Mouse (Mus musculus) CH12.LX (cell line): ENCODE measurements at regions not wholly inside any gene's neighbourhood (a gene's known extent, or its start where the extent isn't known, plus 50 kb on each side); places are given as distances from the start of the nearest gene placed in this dataset.

Source experiments
- DNase-seq: peaks from one replicate; pipeline ENCODE4 v3.0.0-alpha.2; 2013; ENCODE audit errors: extremely low read depth
- H3K27ac ChIP-seq: 2 replicates; pipeline ENCODE4 v1.5.1; 2012; ENCODE audit warnings: low read depth, mild to moderate bottlenecking, control low read depth, moderate library complexity; ENCODE audit not compliant: insufficient read depth
- H3K27me3 ChIP-seq: replicated peaks from 2 replicates; pipeline ENCODE3; 2012; ENCODE audit warnings: inconsistent platforms
- H3K36me3 ChIP-seq, 2 experiments: replicated peaks in 1 of 2; 2 replicates each; pipeline versions ENCODE3 to v1.6.1; 2012; ENCODE audit warnings: inconsistent platforms in 1 of 2, low read length in 1 of 2, mild to moderate bottlenecking in 1 of 2, mixed read lengths in 1 of 2, moderate library complexity in 1 of 2; ENCODE audit not compliant: control insufficient read depth in 1 of 2, insufficient read depth in 1 of 2
- H3K4me1 ChIP-seq, 2 experiments: 2 replicates each; pipeline ENCODE4 v1.6.1; 2012; ENCODE audit warnings: inconsistent platforms in 1 of 2, moderate library complexity in 1 of 2; ENCODE audit not compliant: insufficient read depth in 2 of 2, control insufficient read depth in 1 of 2
- H3K4me2 ChIP-seq: 2 replicates; pipeline ENCODE4 v1.6.1; 2012; ENCODE audit warnings: low read depth, mild to moderate bottlenecking, control low read depth; ENCODE audit not compliant: poor library complexity, insufficient read depth, severe bottlenecking
- H3K4me3 ChIP-seq, 3 experiments: fragments of 150-350 bp in 1 of 3; sonication (generic) in 1 of 3; replicated peaks in 1 of 3; 2 replicates each; pipeline versions ENCODE3 to v1.5.1; 2011 to 2012; ENCODE audit warnings: low read depth in 2 of 3, low read length in 2 of 3, mild to moderate bottlenecking in 2 of 3, moderate library complexity in 2 of 3, control low read depth in 1 of 3, improper control_type of control experiment in 1 of 3, inconsistent platforms in 1 of 3, mixed read lengths in 1 of 3; ENCODE audit not compliant: poor library complexity in 1 of 3
- H3K79me2 ChIP-seq: replicated peaks from 2 replicates; pipeline ENCODE4 v1.6.1; 2012; ENCODE audit warnings: mild to moderate bottlenecking, moderate library complexity; ENCODE audit not compliant: control insufficient read depth, poor library complexity, insufficient read depth, severe bottlenecking; ENCODE audit errors: extremely low read depth
- H3K9ac ChIP-seq: 2 replicates; pipeline ENCODE4 v1.6.1; 2012; ENCODE audit warnings: low read depth, mild to moderate bottlenecking, control low read depth, moderate library complexity; ENCODE audit not compliant: insufficient read depth
- H3K9me3 ChIP-seq: replicated peaks from 2 replicates; pipeline ENCODE3; 2012; ENCODE audit warnings: low read length, inconsistent platforms, mixed read lengths
- BHLHE40 ChIP-seq: IDR thresholded peaks from 2 replicates; pipeline ENCODE4 v1.6.1; 2011; ENCODE audit warnings: mild to moderate bottlenecking, low read depth, low read length, improper control_type of control experiment
- HCFC1 ChIP-seq: IDR thresholded peaks from 2 replicates; pipeline ENCODE4 v1.6.1; 2012; ENCODE audit warnings: low read depth, mild to moderate bottlenecking, inconsistent platforms, low read length, improper control_type of control experiment
- JUN ChIP-seq: IDR thresholded peaks from 2 replicates; pipeline ENCODE4 v1.6.1; 2011; ENCODE audit warnings: low read depth, mild to moderate bottlenecking, low read length, improper control_type of control experiment, moderate library complexity; ENCODE audit not compliant: insufficient read depth
- JUND ChIP-seq: conservative IDR thresholded peaks from 2 replicates; pipeline ENCODE4 v1.6.1; 2011; ENCODE audit warnings: low read depth, low read length, improper control_type of control experiment
- MAFK ChIP-seq: IDR thresholded peaks from 2 replicates; pipeline ENCODE4 v1.6.1; 2011; ENCODE audit warnings: low read length, improper control_type of control experiment; ENCODE audit not compliant: insufficient replicate concordance
- MAZ ChIP-seq: IDR thresholded peaks from 2 replicates; pipeline ENCODE4 v1.6.1; 2012; ENCODE audit warnings: low read depth, mild to moderate bottlenecking, inconsistent platforms, low read length, improper control_type of control experiment, moderate library complexity
- MXI1 ChIP-seq: IDR thresholded peaks from 2 replicates; pipeline ENCODE4 v1.6.1; 2011; ENCODE audit warnings: mild to moderate bottlenecking, low read depth, low read length, improper control_type of control experiment
- PAX5 ChIP-seq: IDR thresholded peaks from 2 replicates; pipeline ENCODE4 v1.6.1; 2012; ENCODE audit warnings: low read length, inconsistent platforms, mixed read lengths
- POLR2A ChIP-seq: IDR thresholded peaks from 2 replicates; pipeline ENCODE4 v1.6.1; 2011; ENCODE audit warnings: low read depth, mild to moderate bottlenecking, improper control_type of control experiment, low read length
- TBP ChIP-seq: conservative IDR thresholded peaks from 2 replicates; pipeline ENCODE4 v1.6.1; 2011; ENCODE audit warnings: low read depth, low read length, improper control_type of control experiment
- UBTF ChIP-seq: IDR thresholded peaks from 2 replicates; pipeline ENCODE4 v1.6.1; 2012; ENCODE audit warnings: low read depth, mild to moderate bottlenecking, inconsistent platforms, low read length, improper control_type of control experiment, moderate library complexity
- ZKSCAN1 ChIP-seq: IDR thresholded peaks from 2 replicates; pipeline ENCODE4 v1.6.1; 2012; ENCODE audit warnings: low read depth, inconsistent platforms, low read length, improper control_type of control experiment, borderline replicate concordance
- ZNF384 ChIP-seq: IDR thresholded peaks from 2 replicates; pipeline ENCODE4 v1.6.1; 2012; ENCODE audit warnings: low read depth, low read length, improper control_type of control experiment, inconsistent platforms
- dilution Hi-C: fragments of 300-500 bp; cut with MboI; formaldehyde crosslinking; loops from 2 replicates; pipeline ENCODE4 v1.14.3; 2020; ENCODE audit warnings: low sequenced_read_pairs; ENCODE audit not compliant: extremely low pct_unique_long_range_greater_than_20kb, extremely low pct_ligation_motif_present
- in situ Hi-C: fragments of 300-500 bp; cut with MboI; formaldehyde crosslinking; loops from 3 replicates; pipeline ENCODE4 v1.14.3; 2019; ENCODE audit warnings: low sequenced_read_pairs, low pct_ligation_motif_present, low pct_unique_long_range_greater_than_20kb, mixed read lengths

GRCm38 (mm10) chr10:98542072-98542471 is 372.1 kb upstream of the Atp2b1 start:
- no peak overlapping the region for H3K9ac ChIP-seq
- dilution Hi-C loops = no loop called here
- TF ChIP-seq MAZ = no peak
- TF ChIP-seq PAX5 = no peak
- TF ChIP-seq TBP = no peak
- no peak for TF ChIP-seq JUND
- no peak for TF ChIP-seq HCFC1
- no peak for TF ChIP-seq POLR2A
- no peak for TF ChIP-seq MAFK
- H3K27me3 ChIP-seq = no peaks in the 10 kb centered on the region
- no peak overlapping the region for H3K4me3 ChIP-seq
- H3K9me3 ChIP-seq = no peaks in the 10 kb centered on the region
- no peak for DNase-seq
- in situ Hi-C loops = no loop called here
- no peak overlapping the region for H3K4me2 ChIP-seq
- H3K4me1 ChIP-seq = peaks cover 0 to 9% of the 10 kb centered on the region in 2 experiments; a peak in 2 of 4 replicates
- H3K36me3 ChIP-seq = no peaks in the 10 kb centered on the region
- H3K79me2 ChIP-seq = no peaks in the 10 kb centered on the region
- no peak overlapping the region for H3K27ac ChIP-seq

- H3K4me2 ChIP-seq = no peak overlapping the region
These were observed 370.8 kb upstream of the Atp2b1 start for GRCm38 (mm10) chr10:98543253-98543997.

DNA sequence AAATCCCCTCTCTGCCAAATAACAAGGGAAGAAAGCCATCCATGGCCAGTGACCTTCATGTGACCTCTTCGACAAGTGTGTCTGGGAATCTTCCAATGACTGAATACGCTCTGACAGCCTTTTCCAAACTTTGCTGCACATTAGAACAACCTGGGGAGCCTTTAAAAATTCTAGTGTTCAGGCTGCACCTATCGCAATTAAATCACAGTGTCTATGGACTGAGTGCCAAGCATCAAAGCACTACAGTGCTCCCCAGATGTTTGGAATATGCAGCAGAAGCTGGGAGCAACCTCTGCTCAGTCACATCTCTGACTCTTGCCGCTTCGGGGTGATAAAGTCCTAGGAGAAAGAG is 370.2 kb upstream of the Atp2b1 start:
- Histone ChIP-seq H3K4me3 (no peak overlapping the region), H3K4me2 (no peak overlapping the region), H3K9ac (no peak overlapping the region), H3K36me3 (no peaks in the 10 kb centered on the region), H3K9me3 (no peaks in the 10 kb centered on the region), H3K27ac (no peak overlapping the region), H3K27me3 (no peaks in the 10 kb centered on the region), H3K4me1 (peaks cover 0 to 9% of the 10 kb centered on the region in 2 experiments; a peak in 2 of 4 replicates), H3K79me2 (no peaks in the 10 kb centered on the region)
- dilution Hi-C loops = no loop called here
- TF ChIP-seq JUN (no peak), UBTF (no peak), ZKSCAN1 (no peak)
- no peak for DNase-seq
- in situ Hi-C loops = no loop called here

More at GRCm38 (mm10) chr10:98543253-98543997, 370.8 kb upstream of the Atp2b1 start:
- Histone ChIP-seq H3K79me2 (no peaks in the 10 kb centered on the region), H3K4me1 (peaks cover 0 to 9% of the 10 kb centered on the region in 2 experiments; a peak in 2 of 4 replicates), H3K9me3 (no peaks in the 10 kb centered on the region), H3K4me3 (no peak overlapping the region), H3K36me3 (no peaks in the 10 kb centered on the region), H3K9ac (no peak overlapping the region), H3K27me3 (no peaks in the 10 kb centered on the region), H3K27ac (no peak overlapping the region)
- TF ChIP-seq MXI1 (no peak), ZNF384 (peak; percentile 70), BHLHE40 (peak; percentile 34)
- dilution Hi-C loops (no loop called here), in situ Hi-C loops (no loop called here)
- DNase-seq = no peak
